Mouse (Mus musculus) heart, embryonic 16.5 days (tissue): ENCODE measurements around the gene Slc2a4. TPM values are rescaled to one million over a fixed set of nuclear protein-coding genes. Genes with fewer than 3 reads are reported as not detected.

Experiments used
- ATAC-seq: fragments of 200-750 bp; cut with Nextera tagmentation; replicated peaks from 2 replicates; pipeline ENCODE4 v1.8.0; 2017; ENCODE audit warnings: moderate number of reproducible peaks; ENCODE audit not compliant: insufficient read depth, low FRiP score; ENCODE audit errors: extremely low read depth
- H3K27ac ChIP-seq: fragments of 300-500 bp; sonication (generic); 2 replicates; pipeline ENCODE4 v1.5.1; 2014; ENCODE audit warnings: mild to moderate bottlenecking, low read length, control low read depth, moderate library complexity
- H3K27me3 ChIP-seq: fragments of 300-500 bp; sonication (generic); 2 replicates; pipeline ENCODE4 v1.6.1; 2014; ENCODE audit warnings: low read length, mixed read lengths; ENCODE audit not compliant: control insufficient read depth, insufficient read depth
- H3K36me3 ChIP-seq: fragments of 300-500 bp; sonication (generic); 2 replicates; pipeline ENCODE4 v1.6.1; 2014; ENCODE audit not compliant: control insufficient read depth, insufficient read depth
- H3K4me1 ChIP-seq: fragments of 300-500 bp; sonication (generic); 2 replicates; pipeline ENCODE4 v1.6.1; 2014; ENCODE audit warnings: low read length, mixed read lengths; ENCODE audit not compliant: control insufficient read depth, insufficient read depth
- H3K4me2 ChIP-seq: fragments of 300-500 bp; sonication (generic); 2 replicates; pipeline ENCODE4 v1.6.1; 2014; ENCODE audit warnings: low read depth, mild to moderate bottlenecking, control low read depth, low read length
- H3K4me3 ChIP-seq: fragments of 300-500 bp; sonication (generic); 2 replicates; pipeline ENCODE4 v1.5.1; 2014; ENCODE audit warnings: mild to moderate bottlenecking, control low read depth, low read length
- H3K9ac ChIP-seq: fragments of 300-500 bp; sonication (generic); 2 replicates; pipeline ENCODE4 v1.6.1; 2014; ENCODE audit warnings: low read length, control low read depth
- H3K9me3 ChIP-seq: fragments of 300-500 bp; sonication (generic); replicated peaks from 2 replicates; pipeline ENCODE4 v1.6.1; 2016; ENCODE audit warnings: low read length; ENCODE audit not compliant: control insufficient read depth
- WGBS: fragments of 180-500 bp; shearing (Covaris S2); extraction: QIAGEN DNeasy Blood & Tissue Kit; methylation state at CpG from one replicate; pipeline ENCODE4 v1.1.7; 2014; 5-methylcytosine and 5-hydroxymethylcytosine counted together
- polyA plus RNA-seq: library from polyadenylated mRNA; unstranded; fragments of >200 nt; fragmentation: Nextera tagmentation; extraction: Ambion mirVana; gene quantifications from 2 replicates; pipeline ENCODE4 v1.2.1, GENCODE M21; 2015

Gene Slc2a4
- polyA plus RNA-seq, result 56.1 and 58.4 TPM in 2 replicates

GRCm38 (mm10) chr11:69948066-69948762, at the start of gene Slc2a4:
Slc2a4 (minus strand) TSS chr11:69948188.
- Histone ChIP-seq H3K4me1 (peaks cover 9% of the 10 kb centered on the region), H3K9me3 (no peaks in the 10 kb centered on the region), H3K4me2 (peak within 1 kb of the TSS; percentile 66), H3K4me3 (peak within 1 kb of the TSS; percentile 62), H3K9ac (peak within 1 kb of the TSS; percentile 70), H3K27ac (peak within 1 kb of the TSS; percentile 97), H3K27me3 (no peaks in the 10 kb centered on the region), H3K36me3 (peaks cover 18% of the 10 kb centered on the region)
- peak; percentile 94 for ATAC-seq
- under 1% methylated on average over 34 of the region's 34 CpGs for WGBS

GRCm38 (mm10) chr11:69997070-69997509, 49.1 kb upstream of the Slc2a4 start:
- peak overlapping the region; percentile 99 for H3K27ac ChIP-seq
- peak overlapping the region; percentile 65 for H3K4me2 ChIP-seq
- peaks cover 28% of the 10 kb centered on the region for H3K4me1 ChIP-seq
- peaks cover 35% of the 10 kb centered on the region for H3K36me3 ChIP-seq
- no peaks in the 10 kb centered on the region for H3K27me3 ChIP-seq
- H3K4me3 ChIP-seq, result peak overlapping the region; percentile 93
- H3K9me3 ChIP-seq, result no peaks in the 10 kb centered on the region
- WGBS, result 0% methylated on average over 33 of the region's 44 CpGs
- peak; percentile 56 for ATAC-seq
- peak overlapping the region; percentile 90 for H3K9ac ChIP-seq

GRCm38 (mm10) chr11:69996161-69997061, 48.4 kb upstream of the Slc2a4 start:
- peaks cover 21% of the 10 kb centered on the region for H3K4me1 ChIP-seq
- WGBS, result 1% methylated on average over 66 of the region's 66 CpGs
- H3K9ac ChIP-seq, result peak overlapping the region; percentile 90
- peak overlapping the region; percentile 99 for H3K27ac ChIP-seq
- H3K9me3 ChIP-seq, result no peaks in the 10 kb centered on the region
- peak overlapping the region; percentile 93 for H3K4me3 ChIP-seq
- no peaks in the 10 kb centered on the region for H3K27me3 ChIP-seq
- H3K36me3 ChIP-seq, result peaks cover 35% of the 10 kb centered on the region
- peak overlapping the region; percentile 65 for H3K4me2 ChIP-seq
- peak; percentile 4 for ATAC-seq

- peaks cover 20% of the 10 kb centered on the region for H3K4me1 ChIP-seq
- peak within 1 kb of the TSS; percentile 65 for H3K4me2 ChIP-seq
- H3K27me3 ChIP-seq, result no peaks in the 10 kb centered on the region
- ATAC-seq, result peak; percentile 74
- no peaks in the 10 kb centered on the region for H3K9me3 ChIP-seq
- peaks cover 35% of the 10 kb centered on the region for H3K36me3 ChIP-seq
- under 1% methylated on average over 36 of the region's 36 CpGs for WGBS
- peak within 1 kb of the TSS; percentile 93 for H3K4me3 ChIP-seq
- peak within 1 kb of the TSS; percentile 90 for H3K9ac ChIP-seq
- H3K27ac ChIP-seq, result peak within 1 kb of the TSS; percentile 99
Observed at GRCm38 (mm10) chr11:69995391-69995960, 47.5 kb upstream of the Slc2a4 start, which contains the start of gene Phf23. Phf23 (plus strand) TSS chr11:69995777.

GRCm38 (mm10) chr11:69994401-69995090, 46.6 kb upstream of the Slc2a4 start:
- H3K9me3 ChIP-seq, result no peaks in the 10 kb centered on the region
- 86% methylated on average over 11 of the region's 11 CpGs for WGBS
- ATAC-seq, result no peak
- peaks cover 22% of the 10 kb centered on the region for H3K4me1 ChIP-seq
- H3K27ac ChIP-seq, result no peak overlapping the region
- no peak overlapping the region for H3K9ac ChIP-seq
- H3K4me2 ChIP-seq, result peak overlapping the region; percentile 58; the same call in 1 of the 2 replicates
- no peak overlapping the region for H3K4me3 ChIP-seq
- H3K27me3 ChIP-seq, result no peaks in the 10 kb centered on the region
- H3K36me3 ChIP-seq, result peaks cover 37% of the 10 kb centered on the region

- 79% methylated on average over 3 of the region's 3 CpGs for WGBS
- H3K9ac ChIP-seq, result peak overlapping the region; percentile 96; the same call in 1 of the 2 replicates
- H3K4me2 ChIP-seq, result peak overlapping the region; percentile 93
Observed at GRCm38 (mm10) chr11:69992932-69993331, 44.9 kb upstream of the Slc2a4 start.

GRCm38 (mm10) chr11:69992396-69992795, 44.4 kb upstream of the Slc2a4 start:
- H3K9ac ChIP-seq, result peak overlapping the region; percentile 96
- H3K36me3 ChIP-seq, result peaks cover 37% of the 10 kb centered on the region
- H3K9me3 ChIP-seq, result no peaks in the 10 kb centered on the region
- no peak overlapping the region for H3K27ac ChIP-seq
- H3K4me3 ChIP-seq, result peak overlapping the region; percentile 96
- 71% methylated on average over 10 of the region's 10 CpGs for WGBS
- H3K27me3 ChIP-seq, result no peaks in the 10 kb centered on the region
- ATAC-seq, result no peak
- H3K4me1 ChIP-seq, result peaks cover 20% of the 10 kb centered on the region
- peak overlapping the region; percentile 93 for H3K4me2 ChIP-seq

More at GRCm38 (mm10) chr11:69992932-69993331, 44.9 kb upstream of the Slc2a4 start:
- peaks cover 25% of the 10 kb centered on the region for H3K4me1 ChIP-seq
- no peaks in the 10 kb centered on the region for H3K27me3 ChIP-seq
- ATAC-seq, result no peak
- no peaks in the 10 kb centered on the region for H3K9me3 ChIP-seq
- H3K4me3 ChIP-seq, result no peak overlapping the region; the same call in 1 of the 2 replicates
- H3K36me3 ChIP-seq, result peaks cover 34% of the 10 kb centered on the region
- H3K27ac ChIP-seq, result no peak overlapping the region

- peaks cover 19% of the 10 kb centered on the region for H3K4me1 ChIP-seq
- peak overlapping the region; percentile 96 for H3K4me3 ChIP-seq
- peak; percentile 6; the same call in 1 of the 2 replicates for ATAC-seq
- 0% methylated on average over 15 of the region's 15 CpGs for whole genome bisulfite sequencing
- H3K9me3 ChIP-seq, result no peaks in the 10 kb centered on the region
- peak overlapping the region; percentile 96 for H3K9ac ChIP-seq
- H3K27ac ChIP-seq, result peak overlapping the region; percentile 99
- H3K27me3 ChIP-seq, result no peaks in the 10 kb centered on the region
- H3K36me3 ChIP-seq, result peaks cover 43% of the 10 kb centered on the region
- H3K4me2 ChIP-seq, result peak overlapping the region; percentile 93
Observed at GRCm38 (mm10) chr11:69991711-69992110, 43.7 kb upstream of the Slc2a4 start.
